Mouse (Mus musculus) lung, postnatal 14 days (tissue): ENCODE measurements around the gene Zscan4b.
"Not testable (repeated sequence)": the region's sequence is repeated elsewhere in the genome, so short reads cannot be mapped to it uniquely, and the experiment has no call there.

Experiments used
- DNase-seq: peaks from one replicate; pipeline ENCODE4 v3.0.0; 2021

Gene Zscan4b

DNA sequence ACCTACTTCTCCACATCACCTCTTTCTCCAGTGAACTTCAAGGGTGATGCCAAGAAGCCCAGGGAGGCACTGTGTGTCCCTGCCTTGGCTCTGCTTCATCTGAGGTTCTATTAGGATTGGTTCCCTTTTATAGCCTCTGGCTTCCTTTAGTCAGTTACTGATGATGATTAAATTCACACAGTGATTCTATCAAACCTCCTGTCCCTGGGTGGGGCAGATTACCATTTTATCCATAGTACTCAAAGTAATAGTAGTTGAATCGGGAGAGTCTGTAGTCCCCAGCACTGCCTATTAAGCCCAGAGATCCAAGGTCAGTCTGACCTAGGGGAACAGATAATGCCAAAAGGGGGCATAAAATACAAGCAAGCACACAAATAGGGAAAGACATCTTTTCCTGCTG is at the start of gene Zscan4b:
Gene Zscan4b, minus strand, starts transcription at position 101 of the 400 bp plus-strand sequence.
- DNase-seq: not testable (repeated sequence)
